Mouse (Mus musculus) C2C12 (cell line): ENCODE data around the gene Hnrnpl.

ENCODE experiments used
- CEBPB ChIP-seq: IDR thresholded peaks from one replicate; pipeline ENCODE4 v1.6.1; 2011; ENCODE audit warnings: low read depth, mild to moderate bottlenecking, control low read depth, moderate library complexity
- CTCF ChIP-seq: IDR thresholded peaks from one replicate; pipeline ENCODE4 v1.5.1; 2011; ENCODE audit not compliant: control insufficient read depth, insufficient read depth, insufficient read length
- MAX ChIP-seq: IDR thresholded peaks from one replicate; pipeline ENCODE4 v1.6.1; 2011; ENCODE audit warnings: mild to moderate bottlenecking, control low read depth
- MYOD1 ChIP-seq: IDR thresholded peaks from one replicate; pipeline ENCODE4 v1.6.1; 2011; ENCODE audit warnings: low read depth; ENCODE audit not compliant: control insufficient read depth, insufficient read length
- MYOG ChIP-seq: IDR thresholded peaks from one replicate; pipeline ENCODE4 v1.6.1; 2011; ENCODE audit not compliant: control insufficient read depth, insufficient read length; ENCODE audit errors: extremely low read depth

DNA sequence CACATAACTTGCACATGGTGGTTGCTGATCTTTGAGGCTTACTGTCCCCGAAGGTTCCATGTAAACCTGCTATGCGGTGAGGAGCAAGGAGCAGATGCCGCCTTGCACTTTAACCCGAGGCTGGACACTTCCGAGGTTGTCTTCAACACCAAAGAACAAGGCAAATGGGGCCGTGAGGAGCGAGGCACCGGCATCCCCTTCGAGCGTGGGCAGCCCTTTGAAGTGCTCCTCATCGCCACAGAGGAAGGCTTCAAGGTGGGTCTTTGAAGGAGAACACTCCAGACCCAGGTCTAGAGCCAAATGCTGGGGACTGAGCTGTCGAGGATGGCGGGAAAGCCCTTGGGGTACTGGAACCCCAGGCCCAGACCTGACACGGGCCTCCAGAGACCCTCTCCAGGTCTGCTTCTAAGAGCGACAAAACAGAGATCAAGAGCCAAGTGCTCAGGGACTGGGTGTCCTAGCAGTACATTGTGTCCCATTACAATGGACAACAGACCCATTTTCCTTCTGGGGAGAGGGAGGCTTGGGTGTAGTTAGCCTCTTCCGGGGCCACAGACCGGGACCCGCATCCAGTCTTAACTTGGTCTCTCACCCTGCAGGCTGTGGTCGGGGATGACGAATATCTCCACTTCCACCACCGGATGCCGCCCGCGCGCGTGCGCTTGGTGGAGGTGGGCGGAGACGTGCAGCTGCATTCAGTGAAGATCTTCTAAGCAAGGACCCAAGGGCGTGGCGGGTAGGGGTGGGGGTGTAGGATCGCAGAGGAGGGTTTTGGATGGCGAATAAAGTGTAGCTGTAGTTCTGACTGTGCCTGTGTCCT, 57.4 kb downstream of the Hnrnpl start:
- TF ChIP-seq CTCF (no peak), MYOG (no peak), CEBPB (no peak), MAX (no peak), MYOD1 (no peak)
